Mouse (Mus musculus): ENCODE measurements around the gene Fam83g. TPM values are rescaled to one million over a fixed set of nuclear protein-coding genes. Genes with fewer than 3 reads are reported as not detected.

Gene Fam83g
- polyA plus RNA-seq, 1 experiment: 7.5 TPM

DNA sequence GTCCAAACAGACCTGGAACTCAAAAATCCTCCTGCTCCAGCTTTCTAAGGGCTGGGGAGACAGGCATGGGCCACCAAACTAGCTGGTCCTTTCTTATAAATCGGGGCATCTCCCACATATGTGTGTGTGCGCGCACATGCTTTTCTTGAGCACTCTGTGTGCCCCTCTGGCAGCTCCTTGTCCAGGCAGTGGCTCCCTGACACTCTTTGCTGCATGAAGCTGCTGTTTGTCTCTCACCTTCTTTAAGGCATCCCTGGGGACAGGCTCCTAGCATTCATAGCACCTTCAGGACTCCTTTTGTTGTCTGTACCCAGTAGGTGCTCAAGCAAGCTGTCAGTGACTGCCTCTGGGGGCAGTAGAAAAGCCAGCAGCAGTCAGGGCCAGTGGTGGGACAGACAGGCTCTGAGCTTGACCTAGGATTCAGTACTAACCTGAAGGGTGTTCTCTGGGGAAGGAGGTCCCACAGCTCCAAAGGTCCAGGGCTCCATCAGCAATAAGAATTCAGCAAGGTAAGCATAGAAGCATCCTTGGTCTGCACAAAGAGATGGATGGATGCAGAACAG is 25.4 kb upstream of the Fam83g start:
- DNase-seq: no peak
- TF ChIP-seq POLR2A (IDR thresholded peaks at IDR 0.05; ENCODE audit: borderline replicate concordance, extremely low read depth, low read depth, low read length): no peak
- no peak for TF ChIP-seq CTCF (IDR thresholded peaks at IDR 0.05; ENCODE audit: insufficient read depth, low read length)
- WGBS: 89% methylated on average over 3 of the region's 3 CpGs
- Histone ChIP-seq H3K4me1 (ENCODE audit: control insufficient read depth, insufficient read depth, low read length) (peaks cover 17% of the 10 kb centered on the region), H3K4me3 (replicated peaks; ENCODE audit: extremely low read depth, low read depth, low read length) (no peak overlapping the region)

DNA sequence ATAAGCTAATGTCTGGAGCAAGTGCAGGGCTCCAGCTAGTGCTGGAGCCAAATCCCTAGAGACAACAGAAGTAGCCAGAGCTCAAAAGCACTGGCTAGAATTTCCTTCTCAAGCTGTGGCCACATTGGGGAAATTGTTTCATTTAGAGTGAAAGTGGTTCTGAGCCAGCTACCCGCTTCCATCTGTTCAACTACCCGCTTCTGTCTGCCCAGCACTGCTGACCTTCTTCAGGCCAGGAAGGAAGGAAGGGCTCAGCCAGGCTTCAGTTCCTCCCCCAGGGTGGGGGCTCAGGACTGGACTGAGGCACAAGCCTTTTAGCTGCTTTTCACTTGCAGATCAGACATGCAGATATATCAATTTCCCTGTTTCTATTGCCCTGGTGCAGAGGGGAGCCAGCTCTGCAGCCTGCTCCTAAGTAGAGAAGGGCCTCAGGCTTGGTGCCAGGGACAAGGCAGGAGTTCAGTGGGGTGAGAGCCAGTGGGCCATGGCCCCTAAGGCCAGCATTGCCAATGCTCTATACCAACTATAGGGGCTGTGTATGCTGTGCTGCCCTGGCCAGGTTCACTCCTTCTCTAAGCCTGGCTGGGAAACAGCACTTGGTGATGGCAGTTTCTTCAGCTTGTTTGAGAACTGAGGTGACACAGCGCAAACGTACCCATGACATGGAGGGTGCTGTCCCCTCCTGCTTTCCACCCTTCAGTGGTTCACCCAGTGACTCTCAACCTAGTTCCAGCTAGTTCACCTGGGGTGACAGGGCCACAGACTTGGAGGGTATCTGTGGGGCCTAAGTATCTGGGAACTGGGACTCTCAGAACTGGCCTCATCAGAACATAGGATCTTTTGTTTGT is 24.7 kb upstream of the Fam83g start:
- no peak for TF ChIP-seq POLR2A (IDR thresholded peaks at IDR 0.05; ENCODE audit: borderline replicate concordance, extremely low read depth, low read depth, low read length)
- TF ChIP-seq CTCF (IDR thresholded peaks at IDR 0.05; ENCODE audit: insufficient read depth, low read length): no peak
- peaks cover 17% of the 10 kb centered on the region for H3K4me1 ChIP-seq (ENCODE audit: control insufficient read depth, insufficient read depth, low read length)
- no peak for DNase-seq
- 66% methylated on average over 4 of the region's 4 CpGs for WGBS
- no peak overlapping the region for H3K4me3 ChIP-seq (replicated peaks; ENCODE audit: extremely low read depth, low read depth, low read length)

DNA sequence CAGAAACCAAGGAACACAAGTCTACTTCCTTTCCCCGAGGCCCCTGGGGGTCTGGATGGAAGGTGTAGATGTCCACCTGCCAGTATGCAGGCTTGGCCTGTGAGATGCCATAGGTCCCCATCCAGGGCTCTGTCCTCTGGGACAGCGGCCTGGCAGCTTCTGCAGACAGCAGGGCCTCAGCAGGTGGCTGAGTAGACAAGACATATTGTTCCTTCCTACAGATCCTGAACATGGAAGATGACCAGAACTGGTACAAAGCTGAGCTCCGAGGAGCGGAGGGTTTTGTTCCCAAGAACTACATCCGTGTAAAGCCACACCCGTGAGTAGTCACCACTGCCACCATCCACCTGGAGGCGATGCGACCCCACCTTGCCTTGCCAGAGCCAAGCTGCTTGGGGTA is 23.9 kb upstream of the Fam83g start:
- peaks cover 17% of the 10 kb centered on the region for H3K4me1 ChIP-seq (ENCODE audit: control insufficient read depth, insufficient read depth, low read length)
- TF ChIP-seq CTCF (IDR thresholded peaks at IDR 0.05; ENCODE audit: insufficient read depth, low read length) (no peak), POLR2A (IDR thresholded peaks at IDR 0.05; ENCODE audit: borderline replicate concordance, extremely low read depth, low read depth, low read length) (no peak)
- no peak for DNase-seq
- H3K4me3 ChIP-seq (replicated peaks; ENCODE audit: extremely low read depth, low read depth, low read length): no peak overlapping the region
- WGBS: 83% methylated on average over 8 of the region's 8 CpGs

DNA sequence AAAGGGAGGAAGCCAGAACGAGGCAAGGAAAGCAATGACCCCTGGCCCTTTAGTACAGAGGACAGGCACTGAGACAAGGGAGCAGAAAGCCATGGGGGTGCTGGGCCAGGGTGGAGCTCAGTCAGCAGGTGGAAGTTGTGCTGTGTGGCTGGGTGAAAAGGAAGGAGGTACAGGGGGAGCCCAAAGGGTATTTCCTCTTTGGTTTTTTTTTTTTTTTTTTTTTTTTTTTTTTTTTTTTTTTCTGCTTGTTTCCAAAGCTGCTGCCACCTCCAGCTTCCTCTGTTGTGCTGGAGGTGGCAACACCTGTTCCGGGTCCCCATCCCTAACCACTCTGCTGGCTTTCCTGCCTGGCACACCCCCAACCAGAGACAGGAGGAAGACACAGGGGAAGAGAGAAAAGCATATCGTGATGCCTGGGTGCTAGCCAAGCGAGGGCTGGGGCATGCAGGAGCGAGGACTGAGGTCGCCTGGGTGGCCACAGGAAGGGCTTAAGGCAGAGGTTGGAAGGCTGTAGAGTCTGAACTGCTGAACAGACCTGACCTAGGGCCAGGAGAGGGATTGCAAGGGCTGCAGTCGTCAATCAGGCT is 23.0 kb upstream of the Fam83g start:
- 47% methylated on average over 7 of the region's 7 CpGs for WGBS
- no peak for DNase-seq
- TF ChIP-seq CTCF (IDR thresholded peaks at IDR 0.05; ENCODE audit: insufficient read depth, low read length) (no peak), POLR2A (IDR thresholded peaks at IDR 0.05; ENCODE audit: borderline replicate concordance, extremely low read depth, low read depth, low read length) (no peak)
- H3K4me1 ChIP-seq (ENCODE audit: control insufficient read depth, insufficient read depth, low read length): peaks cover 17% of the 10 kb centered on the region
- no peak overlapping the region for H3K4me3 ChIP-seq (replicated peaks; ENCODE audit: extremely low read depth, low read depth, low read length)

- 89% methylated on average over 5 of the region's 5 CpGs for WGBS
- H3K4me1 ChIP-seq (ENCODE audit: control insufficient read depth, insufficient read depth, low read length): peaks cover 17% of the 10 kb centered on the region
- no peak overlapping the region for H3K4me3 ChIP-seq (replicated peaks; ENCODE audit: extremely low read depth, low read depth, low read length)
- no peak for DNase-seq
- TF ChIP-seq CTCF (IDR thresholded peaks at IDR 0.05; ENCODE audit: insufficient read depth, low read length) (no peak), POLR2A (IDR thresholded peaks at IDR 0.05; ENCODE audit: borderline replicate concordance, extremely low read depth, low read depth, low read length) (no peak)
Measured at GRCm38 (mm10) chr11:61662189-61662588, 21.7 kb upstream of the Fam83g start.

DNA sequence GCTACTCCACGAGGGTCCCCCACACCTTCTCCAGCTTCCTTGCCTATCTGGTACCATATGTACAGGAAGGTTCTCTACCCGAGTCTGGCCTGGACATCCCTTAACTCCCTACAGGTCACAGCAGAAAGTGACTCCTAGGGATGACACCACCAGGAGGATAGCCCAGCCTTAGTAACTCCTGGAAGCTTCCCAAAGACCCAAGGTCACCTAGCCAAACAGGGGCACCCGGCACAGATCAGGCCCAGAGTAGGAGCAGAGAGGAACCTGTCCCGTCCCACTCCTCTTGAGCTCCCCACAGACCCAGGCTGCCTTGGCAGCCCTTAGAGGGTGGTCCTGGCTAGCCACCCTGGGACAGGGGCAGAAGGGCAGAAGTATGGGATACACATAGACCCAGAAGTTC is 18.5 kb upstream of the Fam83g start:
- 87% methylated on average over 4 of the region's 4 CpGs for WGBS
- Histone ChIP-seq H3K4me3 (replicated peaks; ENCODE audit: extremely low read depth, low read depth, low read length) (no peak overlapping the region), H3K4me1 (ENCODE audit: control insufficient read depth, insufficient read depth, low read length) (peaks cover 2% of the 10 kb centered on the region; the same call in 1 of the 2 replicates)
- no peak for TF ChIP-seq POLR2A (IDR thresholded peaks at IDR 0.05; ENCODE audit: borderline replicate concordance, extremely low read depth, low read depth, low read length)
- no peak for TF ChIP-seq CTCF (IDR thresholded peaks at IDR 0.05; ENCODE audit: insufficient read depth, low read length)
- no peak for DNase-seq

DNA sequence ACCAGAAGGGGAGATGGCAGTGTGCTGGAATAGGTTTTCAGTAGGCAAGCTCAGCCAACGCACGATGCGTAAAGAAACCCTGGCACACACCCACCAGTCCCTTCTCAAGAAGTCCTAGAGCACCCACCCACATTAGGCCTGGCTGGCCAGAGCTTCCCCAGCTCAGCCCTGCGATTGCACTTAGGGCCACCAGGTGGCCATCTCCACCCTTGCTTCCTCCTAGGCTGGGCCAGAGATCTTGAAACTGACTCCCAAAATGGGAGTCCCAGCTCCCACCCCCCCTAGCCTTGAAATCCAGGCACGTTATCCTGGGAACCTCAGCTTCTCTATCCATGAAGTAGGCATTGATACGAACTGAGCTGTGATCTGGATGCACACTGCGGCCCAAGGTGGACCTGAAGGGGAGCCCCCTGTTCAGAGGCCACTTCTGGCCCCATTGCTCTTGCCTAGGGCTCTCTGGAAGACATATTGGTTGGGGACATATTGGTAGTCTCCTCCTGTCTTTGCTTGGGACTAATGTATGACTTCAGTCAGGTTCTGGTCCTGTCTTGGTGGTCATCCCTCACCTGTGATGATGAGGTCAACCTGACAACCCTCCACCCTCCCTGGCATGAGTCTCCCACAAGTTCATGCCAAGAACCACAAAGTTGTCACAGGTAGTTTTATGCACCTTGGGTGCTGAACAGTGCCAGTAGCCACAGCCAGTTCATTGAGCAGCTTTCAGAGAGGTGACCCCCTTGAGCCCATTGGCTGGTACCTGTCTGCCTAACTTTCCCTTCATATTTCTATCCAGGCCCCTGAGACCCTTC is 17.7 kb upstream of the Fam83g start:
- H3K4me1 ChIP-seq (ENCODE audit: control insufficient read depth, insufficient read depth, low read length): no peaks in the 10 kb centered on the region
- TF ChIP-seq CTCF (IDR thresholded peaks at IDR 0.05; ENCODE audit: insufficient read depth, low read length): peak; percentile 82
- no peak for TF ChIP-seq POLR2A (IDR thresholded peaks at IDR 0.05; ENCODE audit: borderline replicate concordance, extremely low read depth, low read depth, low read length)
- WGBS: 32% methylated on average over 7 of the region's 7 CpGs
- DNase-seq: peak; percentile 51
- H3K4me3 ChIP-seq (replicated peaks; ENCODE audit: extremely low read depth, low read depth, low read length): no peak overlapping the region

- whole genome bisulfite sequencing: 92% methylated on average over 5 of the region's 5 CpGs
- TF ChIP-seq POLR2A (IDR thresholded peaks at IDR 0.05; ENCODE audit: borderline replicate concordance, extremely low read depth, low read depth, low read length) (no peak), CTCF (IDR thresholded peaks at IDR 0.05; ENCODE audit: insufficient read depth, low read length) (no peak)
- no peak for DNase-seq
- Histone ChIP-seq H3K4me1 (ENCODE audit: control insufficient read depth, insufficient read depth, low read length) (no peaks in the 10 kb centered on the region), H3K4me3 (replicated peaks; ENCODE audit: extremely low read depth, low read depth, low read length) (no peak overlapping the region)
Measured at GRCm38 (mm10) chr11:61667248-61667647, 16.6 kb upstream of the Fam83g start.

DNA sequence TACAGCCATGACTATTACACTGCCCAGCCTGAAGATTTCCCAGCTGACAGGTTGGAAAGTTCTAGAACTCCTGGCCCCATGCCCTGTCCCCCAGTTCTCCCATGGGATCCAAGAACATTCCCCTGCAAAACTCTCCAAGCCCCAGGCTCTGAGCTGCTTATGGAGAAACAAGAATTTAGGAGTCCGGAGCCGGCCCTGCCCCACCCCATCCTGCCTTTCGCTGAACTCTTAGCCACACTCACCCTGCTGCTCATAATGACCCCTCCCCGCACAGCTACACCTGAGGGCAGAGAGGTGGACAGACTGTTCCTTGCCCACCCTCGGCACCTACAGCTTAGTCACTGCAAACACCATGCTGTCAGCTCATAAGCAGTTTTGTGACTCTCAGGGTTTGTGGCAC is 16.1 kb upstream of the Fam83g start:
- H3K4me1 ChIP-seq (ENCODE audit: control insufficient read depth, insufficient read depth, low read length): no peaks in the 10 kb centered on the region
- no peak overlapping the region for H3K4me3 ChIP-seq (replicated peaks; ENCODE audit: extremely low read depth, low read depth, low read length)
- TF ChIP-seq POLR2A (IDR thresholded peaks at IDR 0.05; ENCODE audit: borderline replicate concordance, extremely low read depth, low read depth, low read length) (no peak), CTCF (IDR thresholded peaks at IDR 0.05; ENCODE audit: insufficient read depth, low read length) (no peak)
- no peak for DNase-seq
- 63% methylated on average over 5 of the region's 5 CpGs for WGBS

Measured in lung, adult 2 months (tissue).